Mouse (Mus musculus) layer of hippocampus, adult 8-10 months (tissue): ENCODE data around the gene Pou2f3. TPM values are rescaled to one million over a fixed set of nuclear protein-coding genes. Genes with fewer than 3 reads are reported as not detected.
A peak's percentile ranks its signal among the peaks of the same experiment; 100 is the strongest.

Experiments
- DNase-seq, 2 experiments: peaks; one replicate each; pipeline ENCODE4 v3.0.0; 2022; ENCODE audit warnings: low spot score in 2 of 2
- total RNA-seq, 4 experiments: library from RNA; stranded (reverse); gene quantifications; 2 replicates each; pipeline ENCODE4 v1.2.4; 2022

Gene Pou2f3
- total RNA-seq, 4 experiments from 2014 or later: 0.34 TPM; not detected in 3

DNA sequence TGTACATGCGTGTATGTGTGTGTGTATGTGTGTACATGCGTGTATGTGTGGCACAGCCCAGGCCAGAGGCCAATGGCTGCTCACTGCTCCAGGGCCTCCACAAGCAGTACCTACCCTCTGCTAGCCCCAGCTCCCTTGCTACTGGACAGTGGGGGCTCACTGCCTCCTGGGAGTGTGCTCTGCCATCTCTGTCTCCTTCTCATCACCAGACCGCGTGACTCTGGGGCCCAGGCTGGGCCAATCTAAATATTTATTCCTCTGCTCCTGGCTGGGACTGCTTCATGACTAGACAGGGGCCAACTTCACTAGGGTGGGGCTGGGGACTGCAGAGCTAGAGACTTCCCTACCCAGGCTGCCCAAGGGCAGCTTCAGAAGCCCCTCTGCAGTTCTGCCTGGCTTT lies 21.6 kb upstream of the Pou2f3 start:
- DNase-seq: no peak

- no peak for DNase-seq
Measured at GRCm38 (mm10) chr9:43230886-43231285, 20.7 kb upstream of the Pou2f3 start.

GRCm38 (mm10) chr9:43229962-43230361 lies 19.8 kb upstream of the Pou2f3 start:
- no peak for DNase-seq

DNA sequence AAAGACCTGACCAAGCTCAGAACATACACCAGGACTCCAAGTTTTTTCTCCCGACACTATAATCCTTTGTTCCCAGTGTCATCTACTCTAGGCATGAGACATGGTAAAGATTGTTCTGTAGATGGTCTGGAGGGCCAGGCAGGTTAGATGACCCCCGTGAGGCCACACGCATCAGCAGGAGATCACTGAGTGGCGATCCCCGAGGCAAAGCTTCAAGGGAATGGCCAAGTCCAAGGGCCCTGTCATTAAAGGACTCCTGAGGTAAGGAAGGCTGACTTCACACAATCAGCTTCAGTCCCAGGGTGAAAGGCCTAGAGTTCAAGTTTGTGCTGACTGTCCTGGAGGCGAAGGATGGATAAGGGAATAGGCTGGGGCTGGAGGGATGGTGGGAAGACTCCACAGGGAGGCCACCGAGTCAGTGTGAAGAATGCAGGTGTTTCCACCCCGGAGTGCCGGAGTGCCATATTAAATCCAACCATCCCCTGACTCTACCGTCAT lies 19.3 kb upstream of the Pou2f3 start:
- no peak for DNase-seq

GRCm38 (mm10) chr9:43228745-43229144 lies 18.6 kb upstream of the Pou2f3 start:
- DNase-seq: no peak

- no peak for DNase-seq
Measured at GRCm38 (mm10) chr9:43227626-43228025, 17.5 kb upstream of the Pou2f3 start.

GRCm38 (mm10) chr9:43226573-43227160 lies 16.5 kb upstream of the Pou2f3 start:
- no peak for DNase-seq

GRCm38 (mm10) chr9:43225481-43225880 lies 15.3 kb upstream of the Pou2f3 start:
- DNase-seq: no peak

DNA sequence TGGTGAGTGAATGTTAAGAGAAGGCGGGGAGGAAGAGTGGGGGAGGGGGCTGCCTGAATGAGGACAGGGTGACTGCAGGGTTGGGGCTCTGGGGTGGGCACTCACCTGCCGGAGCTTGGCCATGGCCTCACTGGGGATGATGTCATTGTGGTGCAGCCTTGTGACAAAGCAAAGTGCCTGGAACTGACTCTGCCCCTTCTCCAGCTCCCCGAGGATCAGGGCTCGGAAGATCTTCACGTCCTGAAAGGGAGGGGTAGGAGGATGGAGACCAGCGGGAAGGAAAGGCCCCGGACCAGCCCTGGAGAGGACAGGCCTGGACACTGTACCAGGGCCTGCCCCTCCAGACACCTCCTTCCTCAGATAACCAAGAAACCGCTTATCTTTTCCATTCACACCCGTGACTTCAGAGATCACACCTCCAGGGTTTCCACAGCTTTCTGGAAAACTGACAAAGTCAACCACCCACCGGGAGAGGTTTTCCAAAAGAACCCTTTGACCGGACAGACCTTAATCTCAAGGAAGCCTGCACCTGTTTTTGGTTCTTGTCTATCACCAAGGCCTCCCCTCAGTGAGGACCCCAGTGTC lies 14.7 kb upstream of the Pou2f3 start:
- no peak for DNase-seq

GRCm38 (mm10) chr9:43222429-43222715 lies 12.2 kb upstream of the Pou2f3 start:
- DNase-seq: no peak

DNA sequence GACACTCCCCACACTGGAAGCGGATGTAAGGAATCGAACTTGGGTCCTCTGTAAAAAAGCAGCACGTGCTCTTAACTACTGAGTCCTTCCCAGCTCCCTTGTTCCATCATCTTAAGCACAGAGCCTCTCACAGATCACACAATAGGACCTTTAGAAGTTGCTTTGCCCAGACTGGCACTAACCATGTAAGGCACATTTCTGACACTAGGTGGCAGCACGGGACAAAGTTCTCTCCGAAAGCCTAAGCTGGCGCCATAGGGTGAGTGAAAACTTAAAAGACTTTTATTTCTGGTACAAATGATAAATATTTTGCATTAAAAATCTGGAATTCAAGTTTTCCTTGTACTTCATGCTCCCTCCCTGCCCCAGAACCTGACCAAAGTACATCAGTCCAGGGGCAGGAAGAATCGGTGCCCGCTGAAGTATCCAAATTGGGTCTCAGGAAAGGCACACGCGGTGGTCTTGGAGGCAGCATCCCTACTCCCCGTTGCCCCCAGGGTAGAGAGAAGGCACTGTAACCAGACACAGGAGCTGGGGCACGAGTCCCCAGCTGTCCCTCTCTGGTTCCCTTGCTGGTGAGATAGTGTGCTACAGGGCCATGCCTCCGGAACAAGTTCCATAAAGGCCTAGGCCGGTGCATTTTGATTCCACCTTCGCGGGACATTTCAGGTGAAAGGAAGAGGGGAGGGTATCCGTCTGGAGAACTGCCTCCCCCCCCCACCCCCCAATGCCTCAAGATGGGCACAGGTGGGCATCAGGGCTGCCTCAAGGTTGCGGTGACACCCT lies 11.7 kb upstream of the Pou2f3 start:
- DNase-seq: peak; percentile 72 to 93

DNA sequence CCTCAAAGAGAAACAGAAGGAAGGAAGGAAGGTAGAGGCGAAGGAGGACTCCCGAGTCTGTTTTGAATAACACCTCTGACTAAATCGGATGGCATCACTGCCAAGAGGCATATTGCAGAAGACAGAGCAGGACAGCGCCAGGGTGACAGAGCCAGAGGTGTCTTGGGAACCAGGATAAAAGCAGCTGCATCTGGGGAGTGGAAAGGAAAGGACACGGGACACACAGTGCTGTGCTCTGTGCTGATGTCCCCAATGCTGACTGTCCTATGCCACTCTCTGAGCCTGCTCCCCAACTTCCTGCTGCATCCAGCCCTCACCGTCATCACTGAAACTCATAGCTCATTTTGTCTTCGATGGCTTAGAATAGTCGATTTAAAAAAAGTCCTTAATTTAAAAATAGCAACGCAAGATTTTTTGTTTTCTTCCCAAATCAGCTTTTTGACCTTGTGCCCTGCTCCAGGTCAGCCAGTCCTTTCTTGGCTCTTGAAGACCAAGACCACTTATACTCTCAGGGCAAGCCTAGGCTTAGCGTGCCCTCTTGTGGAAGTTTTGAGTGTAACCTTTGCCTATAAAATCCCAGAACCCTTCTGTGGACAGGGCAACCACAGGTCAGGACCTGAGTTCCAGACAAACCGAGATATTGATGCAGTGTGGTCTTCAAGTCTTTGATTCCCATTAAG lies 742 bp upstream of the Pou2f3 start:
- peak in 1 of 2 experiments; percentile 47 for DNase-seq

DNA sequence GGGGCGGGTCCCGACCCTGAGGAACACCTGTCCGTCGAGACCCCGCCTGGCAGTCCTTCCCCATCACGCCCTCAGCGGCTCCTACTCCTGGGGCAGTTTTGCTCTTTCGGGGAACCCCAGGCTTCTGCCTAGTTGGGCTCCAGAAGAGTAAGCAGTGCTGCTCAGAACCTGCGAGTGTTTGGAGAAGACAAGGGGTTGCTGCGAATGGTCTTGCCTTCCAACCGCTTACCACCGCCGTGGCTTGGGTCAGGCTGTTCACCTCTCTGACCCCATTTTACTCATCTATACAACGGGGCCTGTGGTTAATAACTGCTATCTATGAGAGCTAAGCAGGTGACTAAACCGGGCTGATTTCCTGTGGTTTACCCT lies 4.2 kb downstream of the Pou2f3 start:
- no peak for DNase-seq

- DNase-seq: no peak
Measured at GRCm38 (mm10) chr9:43205343-43206021, 4.7 kb downstream of the Pou2f3 start.

DNA sequence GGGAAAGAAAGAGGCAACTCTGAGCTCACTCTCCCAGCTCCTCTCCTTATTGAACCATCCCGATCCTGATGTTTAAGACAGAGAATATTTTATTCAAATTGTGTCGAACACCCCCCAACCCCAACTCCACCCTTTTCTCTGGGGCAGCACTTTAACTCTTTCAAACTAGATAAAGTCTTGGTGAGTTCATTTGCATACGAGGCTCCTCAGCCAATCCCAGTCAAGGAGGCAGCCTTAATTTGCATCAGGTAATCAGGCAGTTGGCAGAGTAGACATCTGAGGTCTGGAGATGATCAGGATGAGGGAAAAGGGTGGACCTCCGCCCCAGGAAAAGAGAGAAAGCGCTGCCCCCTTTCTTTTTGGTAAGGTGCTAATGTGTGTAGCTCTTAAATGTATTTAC lies 10.0 kb downstream of the Pou2f3 start:
- no peak for DNase-seq

GRCm38 (mm10) chr9:43194001-43194400 lies 16.2 kb downstream of the Pou2f3 start:
- no peak for DNase-seq

DNA sequence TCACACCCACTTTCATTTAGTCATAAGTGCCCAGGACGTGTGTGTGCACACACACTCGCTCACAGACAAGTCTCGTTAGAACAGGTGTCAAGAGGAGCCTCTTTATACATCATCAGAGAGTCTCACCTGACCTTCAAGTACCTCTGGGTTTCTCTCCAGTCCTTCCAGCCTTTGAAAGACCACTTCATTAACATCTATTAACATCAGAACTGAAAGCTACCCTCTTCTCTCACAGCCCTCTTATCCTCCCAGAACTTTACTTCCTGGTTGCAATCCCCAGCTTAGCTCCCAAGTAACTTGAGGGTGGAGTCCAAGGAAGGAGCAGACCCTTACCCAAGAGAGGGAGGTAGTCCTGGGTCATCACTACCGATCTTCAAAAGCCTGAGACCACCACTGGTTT lies 18.6 kb downstream of the Pou2f3 start:
- no peak for DNase-seq

- DNase-seq: no peak
Measured at GRCm38 (mm10) chr9:43189021-43189356, 21.2 kb downstream of the Pou2f3 start.

DNA sequence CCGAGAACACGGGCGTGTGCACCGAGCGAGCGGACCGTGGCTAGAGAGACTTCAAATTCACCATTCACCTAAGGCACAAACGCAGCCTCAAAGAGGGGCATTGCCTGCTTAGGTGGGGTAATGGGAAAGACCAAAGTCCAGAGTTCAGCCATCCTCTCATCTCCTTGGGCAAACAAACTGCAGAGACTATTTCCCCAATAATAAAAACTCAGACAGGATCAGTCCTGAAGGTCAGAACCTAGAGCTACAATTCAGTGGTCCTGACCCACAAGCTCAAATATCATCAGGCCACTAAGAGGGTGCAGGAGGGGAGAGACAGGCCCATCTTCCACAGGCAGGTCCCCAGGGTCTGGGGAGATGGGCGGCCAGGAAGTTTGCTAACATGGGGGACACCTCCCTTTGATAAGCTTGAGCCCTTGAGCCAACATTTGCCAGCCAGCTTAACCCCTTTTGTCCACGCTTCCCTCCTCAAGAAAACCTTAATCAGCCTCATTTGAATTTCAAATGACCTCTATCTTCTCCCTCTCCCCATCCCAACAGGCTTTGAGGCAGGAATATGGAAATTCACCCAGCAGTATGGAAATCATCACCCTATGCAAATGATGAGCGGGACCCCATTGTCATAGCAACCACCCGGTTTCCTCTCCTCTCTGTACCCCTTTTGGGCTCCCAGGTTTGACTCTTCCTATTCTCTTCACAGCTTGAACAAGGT lies 21.7 kb downstream of the Pou2f3 start:
- DNase-seq: no peak

DNA sequence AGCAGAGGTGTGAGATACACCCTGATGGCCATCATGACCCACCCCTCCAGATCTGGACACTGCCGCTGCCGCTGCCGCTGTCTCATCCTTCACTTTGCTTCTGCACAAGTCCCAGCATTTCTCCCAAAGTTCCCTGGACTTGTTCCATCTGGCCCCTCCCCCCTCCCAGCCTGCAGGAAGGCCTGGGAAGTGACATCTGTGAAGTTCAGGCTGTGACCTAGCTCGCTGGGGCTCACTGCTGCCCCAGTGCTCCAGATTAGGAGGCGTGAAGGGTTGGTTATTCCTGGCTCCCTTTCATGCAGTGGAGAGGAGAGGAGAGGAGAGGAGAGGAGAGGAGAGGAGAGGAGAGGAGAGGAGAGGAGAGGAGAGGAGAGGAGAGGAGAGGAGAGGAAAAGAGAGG lies 30.6 kb downstream of the Pou2f3 start:
- DNase-seq: no peak

DNA sequence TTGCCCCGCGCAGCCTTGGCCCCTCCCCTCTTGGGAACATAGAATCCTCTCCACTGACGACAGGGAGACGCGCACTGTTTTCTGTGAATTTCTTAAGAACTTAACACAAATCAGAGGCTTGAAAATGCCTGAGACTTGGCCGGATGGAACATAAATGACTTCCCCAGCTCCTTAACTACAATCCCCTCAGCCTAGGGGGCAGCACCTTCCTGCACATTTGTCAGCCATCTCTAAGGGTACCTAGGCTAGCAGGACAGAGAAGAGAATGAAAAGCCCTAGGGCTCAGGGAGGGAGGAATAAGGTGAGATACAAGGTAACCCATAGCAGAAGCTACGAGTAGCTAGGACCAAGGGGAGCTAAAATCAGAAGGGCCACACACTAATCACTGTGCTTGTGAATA lies 32.0 kb downstream of the Pou2f3 start:
- DNase-seq: no peak
